Mouse (Mus musculus) CD4-positive naive resting alpha-beta T cell, adult 76 days (primary cell): Measurements from ENCODE around the gene Ggt1. TPM values are rescaled to one million over a fixed set of nuclear protein-coding genes. Genes with fewer than 3 reads are reported as not detected.

Source experiments
- total RNA-seq: library from RNA; stranded (reverse); gene quantifications from one replicate; pipeline ENCODE4 v1.2.4, GENCODE M21; 2023

The Ggt1 gene
- total RNA-seq, result 21.5 TPM

DNA sequence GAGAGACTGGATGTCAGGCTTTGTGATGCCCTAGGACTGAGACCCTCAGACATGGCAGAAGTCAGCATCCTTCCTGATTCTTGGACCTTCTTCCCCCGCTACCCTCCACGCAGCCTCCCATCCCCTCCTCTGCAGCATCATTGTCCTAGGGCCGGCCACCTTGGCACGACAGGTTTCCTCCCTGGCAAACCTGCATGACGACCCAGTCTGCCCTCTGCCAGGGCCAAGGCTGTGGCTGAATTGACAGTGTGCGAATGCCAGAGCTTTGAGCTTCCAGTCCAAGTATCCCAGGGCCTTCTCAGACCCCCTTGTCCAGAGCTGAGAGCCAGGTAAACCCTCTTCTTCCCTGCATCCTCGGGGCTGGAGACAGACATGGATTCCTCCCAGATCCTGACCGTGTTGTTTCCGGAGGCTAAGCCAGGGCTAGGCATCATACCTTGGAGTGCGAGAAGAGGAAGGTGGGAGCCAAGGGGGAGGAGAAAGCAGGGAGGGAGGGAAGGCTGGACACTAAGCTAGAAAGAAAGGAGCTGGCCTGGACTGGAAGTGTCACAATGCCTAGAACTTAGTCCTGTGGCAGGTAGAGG, at the start of gene Ggt1:
Gene Ggt1, plus strand, starts transcription at position 534 of the 584 bp plus-strand sequence.

DNA sequence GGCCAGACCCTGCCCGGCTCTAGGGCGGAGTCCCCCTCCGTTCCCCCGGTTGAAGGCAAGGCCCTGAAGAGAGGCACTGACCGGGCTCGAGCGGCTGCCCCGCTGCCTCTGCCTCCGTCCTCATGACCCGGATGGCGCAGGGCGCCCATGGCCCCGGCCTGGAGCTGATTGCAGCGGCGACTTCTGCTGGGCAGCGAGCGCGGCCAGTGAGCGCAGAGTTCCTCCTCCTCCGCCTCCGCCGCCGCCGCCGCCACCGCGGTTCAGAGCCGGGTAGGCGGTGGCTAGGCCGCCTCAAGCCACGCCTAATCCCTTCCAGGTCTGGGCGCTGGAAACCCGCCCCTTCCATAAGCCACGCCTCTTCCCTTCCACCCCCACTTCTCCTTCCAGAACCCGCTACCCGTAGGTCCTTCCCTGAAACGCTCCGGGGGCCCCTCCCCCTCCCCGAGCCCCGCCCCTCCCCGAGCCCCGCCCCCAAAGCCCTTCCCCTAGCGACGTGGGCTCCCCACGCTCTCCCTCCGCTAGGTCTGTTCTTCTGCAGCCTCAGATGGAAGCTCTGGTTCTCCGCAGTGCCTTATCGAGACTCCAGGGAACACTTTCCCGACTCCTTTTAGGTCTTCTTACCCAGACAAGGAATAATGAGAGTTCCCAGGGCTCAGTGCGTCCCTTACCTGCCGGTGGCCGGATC, 44.2 kb upstream of the Ggt1 start, which contains the start of gene Snrpd3:
Gene Snrpd3, plus strand, starts transcription at position 479 of the 685 bp plus-strand sequence.

DNA sequence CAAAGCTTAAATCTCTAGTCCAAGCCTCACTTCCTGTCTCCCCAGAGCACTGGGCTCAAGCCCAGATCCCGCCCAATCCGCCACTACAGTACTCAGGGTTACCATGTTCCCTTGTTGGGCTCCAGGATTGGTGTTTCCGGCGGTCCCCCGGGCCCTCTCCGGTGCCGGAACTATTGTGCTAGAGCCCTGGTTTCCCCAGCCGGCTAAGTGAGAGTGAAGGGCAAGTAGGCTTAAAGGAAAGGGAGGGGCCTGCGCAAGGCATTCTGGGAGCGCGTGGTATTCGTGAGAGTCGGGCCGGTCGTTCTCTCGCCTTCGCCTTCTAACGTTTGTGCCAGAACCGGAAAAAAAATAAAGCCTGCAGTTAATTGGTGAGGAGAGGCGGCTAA, 43.7 kb upstream of the Ggt1 start, which contains the start of gene Gucd1:
Gene Gucd1, minus strand, starts transcription at position 215 of the 386 bp plus-strand sequence.

DNA sequence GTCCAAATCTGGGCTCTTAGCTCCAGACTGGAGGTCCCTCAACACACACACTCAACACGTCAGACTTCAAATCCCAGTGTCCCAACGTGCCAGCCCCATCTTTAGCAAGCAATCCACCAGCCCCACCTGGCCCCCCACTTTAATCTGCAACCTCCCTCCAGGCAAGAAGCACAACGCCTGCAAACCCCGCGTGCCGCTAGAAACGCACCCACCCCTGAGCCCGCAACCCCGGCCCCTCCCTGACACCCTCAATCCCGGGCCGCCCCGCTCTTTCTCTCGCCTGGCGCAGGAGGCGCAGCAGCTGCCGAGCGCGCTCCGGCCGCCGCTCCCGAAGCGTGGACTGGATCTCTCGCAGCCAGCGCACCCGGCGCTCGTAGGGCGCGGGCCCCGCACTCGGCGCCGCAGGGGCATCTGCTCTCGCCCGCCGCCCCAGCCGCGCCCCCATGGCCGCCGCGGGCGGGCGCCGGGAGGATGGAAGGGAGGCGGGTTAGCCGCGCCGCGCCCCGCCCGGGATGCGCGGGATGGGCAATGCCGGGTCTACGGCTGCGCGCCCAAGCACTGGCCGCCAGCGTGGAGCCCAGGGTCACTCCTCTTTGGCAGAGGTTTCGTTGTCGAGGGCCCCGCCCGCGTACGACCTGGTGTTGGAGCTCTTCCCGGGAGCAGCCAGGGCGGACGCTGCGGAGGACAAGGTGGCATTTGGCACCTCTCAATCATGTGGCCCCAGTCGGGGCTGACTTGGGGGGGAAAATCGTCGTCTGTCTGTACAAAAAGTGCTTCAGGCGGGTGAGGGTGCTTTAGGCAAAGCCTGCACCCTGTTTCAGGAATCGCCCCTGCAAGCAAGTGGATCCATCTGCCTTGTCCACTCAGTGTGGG, 1.5 kb upstream of the Ggt1 start, which contains the start of gene Lrrc75b:
Gene Lrrc75b, minus strand, starts transcription at position 655 of the 873 bp plus-strand sequence.

DNA sequence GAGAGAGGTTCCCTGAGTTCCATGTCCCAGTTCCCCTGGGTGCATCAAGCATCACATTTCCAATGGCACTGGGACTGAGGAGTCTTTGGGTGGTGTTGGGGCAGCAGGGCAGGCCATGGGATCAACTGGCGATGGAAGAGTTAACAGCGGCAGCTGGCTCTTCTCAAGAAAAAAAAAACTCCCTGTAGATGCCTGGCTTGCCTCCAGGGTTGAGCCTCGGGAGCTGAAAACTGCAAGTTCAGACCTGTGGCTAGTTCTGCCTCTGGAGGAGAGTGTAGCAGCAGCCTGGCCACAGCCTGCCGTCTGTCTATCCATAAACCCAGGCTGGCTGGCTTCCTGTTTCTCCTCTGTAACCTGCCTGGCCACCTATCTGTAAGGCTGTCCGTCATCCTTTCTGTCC, 27.7 kb downstream of the Ggt1 start, which contains the start of gene Ggt5:
Gene Ggt5, plus strand, starts transcription at position 212 of the 400 bp plus-strand sequence.

Other genes with a start within 250 kb of the Ggt1 start
- gene Adora2a, start 244.7 kb upstream of the Ggt1 start, total RNA-seq, result 16.9 TPM
- not detected for gene Upb1, start 160.5 kb upstream of the Ggt1 start, total RNA-seq
- gene Snrpd3, start 44.1 kb upstream of the Ggt1 start, total RNA-seq, result 116 TPM
- 45.1 TPM for gene Gucd1, start 43.6 kb upstream of the Ggt1 start, total RNA-seq
- 4.3 TPM for gene Lrrc75b, start 1.3 kb upstream of the Ggt1 start, total RNA-seq
- gene Ggt5, start 27.7 kb downstream of the Ggt1 start, total RNA-seq, result 28.1 TPM
- 4.5 TPM for gene Susd2, start 82.4 kb downstream of the Ggt1 start, total RNA-seq
- 113 TPM for gene Cabin1, start 202.7 kb downstream of the Ggt1 start, total RNA-seq
- gene Ddt, start 211.8 kb downstream of the Ggt1 start, total RNA-seq, result 22.5 TPM
- gene Gm20441, start 219.3 kb downstream of the Ggt1 start, total RNA-seq, result not detected
- 1.4 TPM for gene Gstt3, start 219.8 kb downstream of the Ggt1 start, total RNA-seq
- gene Gstt1, start 237.0 kb downstream of the Ggt1 start, total RNA-seq, result not detected